Mouse (Mus musculus) intestine, embryonic 15.5 days (tissue): ENCODE data around the gene Neil3. TPM values are rescaled to one million over a fixed set of nuclear protein-coding genes. Genes with fewer than 3 reads are reported as not detected.
A peak's percentile ranks its signal among the peaks of the same experiment; 100 is the strongest.

Source experiments
- ATAC-seq: fragments of 200-750 bp; cut with Nextera tagmentation; 2 replicates; pipeline ENCODE4 v1.8.0; 2017; ENCODE audit warnings: moderate TSS enrichment, moderate library complexity
- H3K27ac ChIP-seq: fragments of 300-500 bp; sonication (generic); 2 replicates; pipeline ENCODE4 v1.5.1; 2015; ENCODE audit warnings: mild to moderate bottlenecking, inconsistent platforms
- H3K27me3 ChIP-seq: fragments of 300-500 bp; sonication (generic); replicated peaks from 2 replicates; pipeline ENCODE4 v1.6.1; 2015; ENCODE audit warnings: inconsistent platforms
- H3K36me3 ChIP-seq: fragments of 300-500 bp; sonication (generic); 2 replicates; pipeline ENCODE4 v1.6.1; 2015; ENCODE audit warnings: inconsistent platforms
- H3K4me1 ChIP-seq: fragments of 300-500 bp; sonication (generic); replicated peaks from 2 replicates; pipeline ENCODE4 v1.6.1; 2015; ENCODE audit warnings: inconsistent platforms
- H3K4me2 ChIP-seq: fragments of 300-500 bp; sonication (generic); replicated peaks from 2 replicates; pipeline ENCODE4 v1.6.1; 2015; ENCODE audit warnings: mild to moderate bottlenecking, inconsistent platforms
- H3K4me3 ChIP-seq: fragments of 300-500 bp; sonication (generic); replicated peaks from 2 replicates; pipeline ENCODE4 v1.5.1; 2015; ENCODE audit warnings: inconsistent platforms
- H3K9ac ChIP-seq: fragments of 300-500 bp; sonication (generic); 2 replicates; pipeline ENCODE4 v1.6.1; 2015; ENCODE audit warnings: inconsistent platforms
- H3K9me3 ChIP-seq: fragments of 300-500 bp; sonication (generic); 2 replicates; pipeline ENCODE4 v1.6.1; 2016; ENCODE audit warnings: inconsistent platforms
- WGBS: fragments of 180-500 bp; shearing (Covaris S2); methylation state at CpG from one replicate; pipeline ENCODE4 v1.1.7; 2015; 5-methylcytosine and 5-hydroxymethylcytosine counted together
- polyA plus RNA-seq: library from polyadenylated mRNA; unstranded; fragments of >200 nt; fragmentation: Nextera tagmentation; extraction: Ambion mirVana; gene quantifications from 2 replicates; pipeline ENCODE4 v1.2.1, GENCODE M21; 2015

The Neil3 gene
- polyA plus RNA-seq: 23.5 and 24.4 TPM in 2 replicates

DNA sequence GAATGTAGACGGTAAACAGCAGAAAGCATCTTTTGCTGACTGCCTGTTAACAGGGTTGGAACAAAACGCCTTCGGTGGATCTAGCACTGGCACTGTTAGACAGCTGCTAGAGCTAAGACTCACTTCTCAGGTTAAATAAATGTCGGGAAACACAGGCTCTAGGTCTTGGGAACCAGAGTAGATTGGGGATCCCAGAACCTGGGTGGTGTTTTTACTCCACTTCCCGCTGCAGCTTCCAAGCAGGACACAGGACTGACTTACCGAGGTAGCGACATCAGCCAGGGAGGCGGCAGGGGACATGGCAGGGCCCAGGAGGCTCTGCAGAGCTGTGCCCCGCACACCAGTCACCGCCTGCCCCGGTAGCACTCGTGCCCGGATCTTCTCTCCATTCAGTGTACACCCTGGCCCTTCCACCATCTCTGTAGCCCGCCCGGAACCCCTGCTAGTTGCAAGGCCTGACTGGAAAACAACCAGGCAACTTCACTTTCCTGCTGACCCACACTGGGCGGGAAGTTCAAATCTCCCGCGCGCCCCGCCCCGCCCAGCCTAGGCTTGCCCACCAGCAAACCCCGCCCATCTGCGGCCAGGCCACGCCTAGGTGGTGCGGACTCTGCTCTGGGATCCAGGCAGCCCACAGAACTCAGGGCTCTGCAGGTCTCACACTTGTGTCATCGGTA lies at the start of gene Neil3:
Gene Neil3 (minus strand): TSS at position 571 of the 677 bp plus-strand sequence.
- Histone ChIP-seq H3K27ac (no peak within 1 kb of the TSS), H3K4me1 (0 out of 2 replicates have a peak, but pooled peaks cover 2% of the 10 kb centered on the region), H3K9me3 (no peaks in the 10 kb centered on the region), H3K4me3 (peak within 1 kb of the TSS; percentile 61), H3K4me2 (peak within 1 kb of the TSS; percentile 83), H3K36me3 (no peaks in the 10 kb centered on the region), H3K27me3 (no peaks in the 10 kb centered on the region), H3K9ac (peak within 1 kb of the TSS; percentile 61)
- peak; percentile 100 for ATAC-seq
- under 1% methylated on average over 26 of the region's 26 CpGs for WGBS

GRCm38 (mm10) chr8:53680846-53681245 lies 42.0 kb upstream of the Neil3 start:
- Histone ChIP-seq H3K36me3 (no peaks in the 10 kb centered on the region), H3K27me3 (no peaks in the 10 kb centered on the region), H3K9me3 (no peaks in the 10 kb centered on the region), H3K27ac (no peak overlapping the region), H3K4me3 (no peak overlapping the region), H3K9ac (no peak overlapping the region), H3K4me2 (no peak overlapping the region), H3K4me1 (0 out of 2 replicates have a peak, but pooled peaks cover 2% of the 10 kb centered on the region)
- 20% methylated on average over 12 of the region's 12 CpGs for WGBS
- peak; percentile 47; the same call in 1 of the 2 replicates for ATAC-seq

DNA sequence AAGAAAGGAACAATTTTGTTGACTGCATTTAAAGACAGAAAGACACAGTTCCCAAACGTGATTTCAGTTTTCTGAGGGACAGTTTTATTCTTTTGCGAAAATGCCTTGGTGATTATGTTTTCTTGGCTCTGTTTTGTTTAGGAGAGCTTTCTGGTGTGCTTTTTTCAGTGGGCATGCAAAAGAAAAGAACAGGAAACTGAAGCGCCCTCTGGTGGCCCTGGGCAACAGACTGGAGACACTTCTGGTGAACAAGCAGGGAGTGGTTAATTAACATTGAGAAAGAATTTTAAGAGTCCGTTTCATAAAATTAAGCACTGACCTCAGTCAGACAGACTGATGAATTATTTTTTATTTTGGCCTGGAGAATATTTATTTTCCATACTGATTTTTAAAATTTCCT lies 25.1 kb upstream of the Neil3 start:
- no peaks in the 10 kb centered on the region for H3K27me3 ChIP-seq
- ATAC-seq: no peak
- H3K4me2 ChIP-seq: no peak overlapping the region
- no peaks in the 10 kb centered on the region for H3K36me3 ChIP-seq
- WGBS: 32% methylated on average over 4 of the region's 4 CpGs
- no peak overlapping the region for H3K9ac ChIP-seq
- no peaks in the 10 kb centered on the region for H3K4me1 ChIP-seq
- no peaks in the 10 kb centered on the region for H3K9me3 ChIP-seq
- no peak overlapping the region for H3K4me3 ChIP-seq
- H3K27ac ChIP-seq: no peak overlapping the region

- Histone ChIP-seq H3K9ac (no peak overlapping the region), H3K27ac (no peak overlapping the region), H3K4me3 (no peak overlapping the region), H3K27me3 (no peaks in the 10 kb centered on the region), H3K36me3 (no peaks in the 10 kb centered on the region), H3K4me1 (no peaks in the 10 kb centered on the region), H3K9me3 (no peaks in the 10 kb centered on the region), H3K4me2 (no peak overlapping the region)
- no peak for ATAC-seq
- 74% methylated on average over 3 of the region's 3 CpGs for WGBS
Observed at GRCm38 (mm10) chr8:53661436-53661835, 22.6 kb upstream of the Neil3 start.

GRCm38 (mm10) chr8:53630618-53631017 lies 8.2 kb downstream of the Neil3 start:
- Histone ChIP-seq H3K9me3 (no peaks in the 10 kb centered on the region), H3K4me3 (no peak overlapping the region), H3K4me2 (no peak overlapping the region), H3K27me3 (no peaks in the 10 kb centered on the region), H3K9ac (no peak overlapping the region), H3K27ac (no peak overlapping the region), H3K36me3 (no peaks in the 10 kb centered on the region), H3K4me1 (no peaks in the 10 kb centered on the region)
- 80% methylated on average over 4 of the region's 4 CpGs for WGBS
- ATAC-seq: no peak

DNA sequence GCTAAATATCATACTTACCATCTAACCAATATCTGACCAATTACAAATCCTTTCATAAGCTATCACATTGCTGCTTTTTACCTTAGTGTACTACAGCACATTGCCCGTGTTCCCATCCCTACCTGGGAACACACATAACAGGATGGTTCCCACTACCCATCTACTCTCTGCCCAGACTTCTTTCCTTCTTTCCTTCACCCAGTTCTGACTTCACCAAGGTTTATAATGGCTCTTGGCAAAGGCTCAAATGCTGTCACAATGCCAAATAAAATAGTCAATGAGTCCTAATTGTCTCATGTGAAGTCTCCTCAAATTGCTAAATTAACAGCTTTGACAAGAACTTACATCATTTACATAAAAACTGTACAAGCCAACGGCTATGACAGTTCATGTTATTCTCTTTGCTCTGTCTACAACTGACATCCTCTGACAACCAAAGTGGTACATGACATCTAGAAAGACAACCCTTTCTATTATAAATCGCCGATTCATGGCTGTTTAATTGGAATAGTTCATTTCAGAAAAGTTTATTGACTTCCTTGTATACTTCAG lies 9.9 kb downstream of the Neil3 start:
- H3K9me3 ChIP-seq: no peaks in the 10 kb centered on the region
- 94% methylated on average over 4 of the region's 4 CpGs for WGBS
- H3K4me1 ChIP-seq: no peaks in the 10 kb centered on the region
- no peak overlapping the region for H3K9ac ChIP-seq
- H3K27me3 ChIP-seq: no peaks in the 10 kb centered on the region
- H3K36me3 ChIP-seq: no peaks in the 10 kb centered on the region
- H3K27ac ChIP-seq: no peak overlapping the region
- ATAC-seq: no peak
- H3K4me3 ChIP-seq: no peak overlapping the region
- H3K4me2 ChIP-seq: no peak overlapping the region

DNA sequence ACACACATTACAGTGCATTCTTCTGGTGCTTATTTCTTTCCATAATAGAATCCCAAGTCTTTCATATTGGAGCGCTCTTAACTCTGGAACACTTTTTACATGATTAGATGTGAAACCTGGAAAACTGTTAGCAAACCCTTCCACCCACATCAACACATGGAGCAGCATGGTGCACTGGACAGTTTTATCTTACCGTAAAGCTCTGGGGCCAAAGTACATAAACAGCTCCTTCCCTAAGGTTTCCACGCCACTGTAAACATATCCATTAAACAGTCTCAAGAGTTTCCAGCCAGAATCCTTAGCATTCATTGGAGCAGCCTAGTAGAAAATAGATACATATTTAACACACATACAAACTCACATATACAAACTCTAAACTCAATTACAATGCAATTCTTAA lies 15.4 kb downstream of the Neil3 start:
- Histone ChIP-seq H3K27me3 (no peaks in the 10 kb centered on the region), H3K4me3 (no peak overlapping the region), H3K4me1 (no peaks in the 10 kb centered on the region), H3K36me3 (no peaks in the 10 kb centered on the region), H3K27ac (no peak overlapping the region), H3K9me3 (no peaks in the 10 kb centered on the region), H3K4me2 (no peak overlapping the region), H3K9ac (no peak overlapping the region)
- WGBS: 58% methylated on average over 3 of the region's 3 CpGs
- peak; percentile 58; the same call in 1 of the 2 replicates for ATAC-seq

DNA sequence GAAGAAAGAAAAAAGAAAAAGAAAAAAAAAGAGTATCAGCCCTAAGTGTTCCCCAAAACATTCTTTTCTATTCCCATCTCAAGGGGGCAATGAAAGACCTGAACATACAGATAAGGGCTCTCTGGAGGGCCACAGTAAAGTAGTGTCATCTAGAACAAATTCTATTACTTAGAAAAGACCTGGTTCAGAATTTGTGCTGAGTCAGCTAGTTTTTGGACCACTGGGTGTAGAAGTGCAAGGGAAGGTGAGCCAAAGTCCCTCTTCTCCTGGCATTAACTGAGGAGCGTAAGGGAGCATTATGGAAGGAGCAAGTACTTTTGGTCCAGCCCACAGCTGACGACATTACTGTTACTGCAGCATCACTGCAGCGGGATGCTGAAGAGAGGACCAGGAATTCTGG lies 19.7 kb downstream of the Neil3 start:
- 93% methylated on average over 3 of the region's 3 CpGs for WGBS
- Histone ChIP-seq H3K9ac (no peak overlapping the region), H3K27ac (no peak overlapping the region), H3K4me2 (no peak overlapping the region), H3K36me3 (no peaks in the 10 kb centered on the region), H3K4me3 (no peak overlapping the region), H3K27me3 (no peaks in the 10 kb centered on the region), H3K4me1 (no peaks in the 10 kb centered on the region), H3K9me3 (no peaks in the 10 kb centered on the region)
- no peak for ATAC-seq

DNA sequence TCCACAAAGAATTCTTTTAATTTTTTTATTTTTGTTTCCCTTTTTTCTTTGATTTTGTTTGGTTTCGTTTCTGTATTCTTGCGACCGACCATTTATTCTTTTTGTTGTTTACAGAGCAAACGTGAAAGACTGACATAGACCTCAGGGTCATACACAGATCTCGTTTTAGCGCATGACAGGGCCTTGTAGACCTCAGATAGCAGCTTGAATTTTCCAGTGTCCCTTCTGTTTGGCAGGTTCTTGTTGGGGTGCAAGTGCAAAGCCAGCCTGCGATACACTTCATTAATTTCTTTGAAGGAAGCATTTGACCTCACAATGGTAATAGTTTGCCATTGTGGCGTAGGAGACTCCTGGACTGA lies 24.6 kb downstream of the Neil3 start:
- Histone ChIP-seq H3K4me2 (peak overlapping the region; percentile 27), H3K4me1 (0 out of 2 replicates have a peak, but pooled peaks cover 4% of the 10 kb centered on the region), H3K27ac (peak overlapping the region; percentile 2; the same call in 1 of the 2 replicates), H3K36me3 (no peaks in the 10 kb centered on the region), H3K27me3 (no peaks in the 10 kb centered on the region), H3K9me3 (no peaks in the 10 kb centered on the region), H3K9ac (no peak overlapping the region), H3K4me3 (no peak overlapping the region)
- WGBS: 68% methylated on average over 8 of the region's 8 CpGs
- peak; percentile 75 for ATAC-seq

DNA sequence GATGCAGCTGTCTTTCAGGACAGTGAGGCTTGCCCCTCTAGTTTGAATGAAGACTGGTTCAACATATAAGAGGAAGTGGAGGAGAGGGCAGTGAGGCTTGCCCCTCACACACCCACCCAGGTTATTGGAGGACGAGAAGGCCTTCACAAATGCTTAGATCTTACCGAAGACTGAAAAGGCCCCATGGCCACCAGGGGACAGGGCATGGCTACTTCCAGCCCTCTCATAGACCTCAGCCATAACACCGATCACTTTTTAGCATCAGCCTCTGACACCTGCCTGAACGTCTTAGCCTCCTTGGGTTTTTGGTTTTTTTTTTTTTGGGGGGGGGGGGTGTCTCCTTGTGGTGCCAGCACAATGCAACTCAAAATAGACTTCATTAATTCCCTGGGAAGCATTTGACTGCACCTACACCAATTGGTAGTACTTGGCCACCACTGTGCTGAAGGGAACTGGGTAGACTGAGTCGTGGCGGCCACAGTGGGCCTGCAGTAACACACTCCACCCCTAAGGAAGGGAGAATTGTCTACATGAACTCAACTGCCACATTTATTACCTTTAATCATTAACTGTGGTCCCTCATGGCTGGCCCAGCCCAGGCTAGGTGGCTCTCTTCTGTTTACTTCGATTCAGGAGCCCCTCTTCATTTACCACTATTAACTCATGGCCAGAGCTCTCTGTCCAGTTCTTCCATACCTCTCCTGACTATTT lies 25.1 kb downstream of the Neil3 start:
- peak overlapping the region; percentile 13; the same call in 1 of the 2 replicates for H3K27ac ChIP-seq
- 0 out of 2 replicates have a peak overlapping the region, but pooled peaks have one; percentile 11 for H3K4me2 ChIP-seq
- WGBS: 71% methylated on average over 7 of the region's 7 CpGs
- H3K9me3 ChIP-seq: no peaks in the 10 kb centered on the region
- no peak overlapping the region for H3K4me3 ChIP-seq
- no peaks in the 10 kb centered on the region for H3K27me3 ChIP-seq
- H3K36me3 ChIP-seq: no peaks in the 10 kb centered on the region
- ATAC-seq: peak; percentile 99
- H3K4me1 ChIP-seq: 0 out of 2 replicates have a peak, but pooled peaks cover 4% of the 10 kb centered on the region
- H3K9ac ChIP-seq: no peak overlapping the region

- Histone ChIP-seq H3K36me3 (no peaks in the 10 kb centered on the region), H3K4me2 (no peak overlapping the region), H3K9me3 (no peaks in the 10 kb centered on the region), H3K27me3 (no peaks in the 10 kb centered on the region), H3K4me1 (0 out of 2 replicates have a peak, but pooled peaks cover 4% of the 10 kb centered on the region), H3K27ac (no peak overlapping the region), H3K4me3 (no peak overlapping the region), H3K9ac (no peak overlapping the region)
- no peak for ATAC-seq
- WGBS: 71% methylated on average over 7 of the region's 7 CpGs
Observed at GRCm38 (mm10) chr8:53612297-53612696, 26.6 kb downstream of the Neil3 start.

DNA sequence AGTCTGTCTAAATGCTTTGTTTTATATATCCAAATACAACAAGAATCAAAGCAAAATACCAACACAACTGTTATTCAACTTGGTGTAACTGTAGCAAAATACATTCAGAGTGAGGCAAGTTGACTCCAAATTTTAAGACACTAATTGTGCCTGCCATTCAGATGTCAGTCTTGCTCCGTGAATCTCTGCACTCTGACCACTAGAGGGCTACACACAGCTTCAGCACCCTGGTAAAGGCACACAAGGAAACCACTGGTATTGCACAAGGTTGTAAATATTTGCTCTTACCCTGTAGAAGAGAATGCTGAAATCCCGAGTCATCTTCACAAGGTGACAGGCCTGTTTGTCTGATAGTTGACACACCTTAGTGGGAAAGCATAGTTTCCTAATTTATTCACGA lies 31.8 kb downstream of the Neil3 start:
- no peak overlapping the region for H3K27ac ChIP-seq
- H3K4me3 ChIP-seq: no peak overlapping the region
- H3K9ac ChIP-seq: no peak overlapping the region
- 23% methylated on average over 3 of the region's 3 CpGs for WGBS
- no peaks in the 10 kb centered on the region for H3K9me3 ChIP-seq
- no peaks in the 10 kb centered on the region for H3K36me3 ChIP-seq
- no peaks in the 10 kb centered on the region for H3K27me3 ChIP-seq
- peak; percentile 86 for ATAC-seq
- no peaks in the 10 kb centered on the region for H3K4me1 ChIP-seq
- H3K4me2 ChIP-seq: no peak overlapping the region
